Mouse (Mus musculus) yolk sac, embryonic 10.5 days (tissue): Measurements from ENCODE around the gene Bbof1.

ENCODE experiments used
- DNase-seq: peaks from one replicate; pipeline ENCODE4 v3.0.0-alpha.2; 2017; ENCODE audit warnings: low spot score

Bbof1 gene

DNA sequence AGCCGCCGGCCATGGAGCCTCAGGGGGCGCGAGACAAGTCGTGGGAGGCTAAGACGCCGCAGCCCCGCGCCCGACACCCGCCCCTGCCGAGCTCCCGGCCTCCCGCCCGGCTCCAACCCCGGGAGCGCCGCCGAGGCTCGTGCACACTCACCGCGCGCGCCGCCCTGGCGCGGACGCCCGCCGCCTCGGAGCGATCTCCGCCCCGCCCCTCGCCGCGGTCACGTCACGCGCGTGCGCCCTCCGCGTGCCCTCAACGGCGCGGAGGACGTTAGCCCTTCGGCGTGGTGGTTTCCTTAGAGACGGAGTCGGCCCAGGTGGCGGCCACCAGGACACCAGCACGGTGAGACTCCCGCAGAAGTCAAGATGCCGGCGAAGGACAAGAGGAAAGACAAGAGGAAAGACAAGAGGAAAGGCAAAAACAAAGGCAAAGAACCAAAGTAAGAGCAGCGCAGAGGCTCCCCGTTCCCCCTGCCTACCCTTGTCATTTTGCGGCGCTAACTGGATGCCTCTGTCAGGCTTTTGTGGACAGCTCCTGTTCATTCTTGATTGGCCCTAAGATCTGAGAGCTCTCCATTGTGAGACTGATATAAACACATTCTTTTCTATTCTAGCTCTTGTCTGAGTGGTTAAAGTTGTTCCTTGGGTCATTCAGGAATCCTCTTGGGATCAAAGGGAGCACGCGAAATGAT is at the start of gene Bbof1, which contains the start of gene Entpd5:
Gene Bbof1 (plus strand): TSS at position 253 of the 689 bp plus-strand sequence.
Gene Entpd5 (minus strand): TSS at position 211 of the 689 bp plus-strand sequence.
- DNase-seq = peak; percentile 79

DNA sequence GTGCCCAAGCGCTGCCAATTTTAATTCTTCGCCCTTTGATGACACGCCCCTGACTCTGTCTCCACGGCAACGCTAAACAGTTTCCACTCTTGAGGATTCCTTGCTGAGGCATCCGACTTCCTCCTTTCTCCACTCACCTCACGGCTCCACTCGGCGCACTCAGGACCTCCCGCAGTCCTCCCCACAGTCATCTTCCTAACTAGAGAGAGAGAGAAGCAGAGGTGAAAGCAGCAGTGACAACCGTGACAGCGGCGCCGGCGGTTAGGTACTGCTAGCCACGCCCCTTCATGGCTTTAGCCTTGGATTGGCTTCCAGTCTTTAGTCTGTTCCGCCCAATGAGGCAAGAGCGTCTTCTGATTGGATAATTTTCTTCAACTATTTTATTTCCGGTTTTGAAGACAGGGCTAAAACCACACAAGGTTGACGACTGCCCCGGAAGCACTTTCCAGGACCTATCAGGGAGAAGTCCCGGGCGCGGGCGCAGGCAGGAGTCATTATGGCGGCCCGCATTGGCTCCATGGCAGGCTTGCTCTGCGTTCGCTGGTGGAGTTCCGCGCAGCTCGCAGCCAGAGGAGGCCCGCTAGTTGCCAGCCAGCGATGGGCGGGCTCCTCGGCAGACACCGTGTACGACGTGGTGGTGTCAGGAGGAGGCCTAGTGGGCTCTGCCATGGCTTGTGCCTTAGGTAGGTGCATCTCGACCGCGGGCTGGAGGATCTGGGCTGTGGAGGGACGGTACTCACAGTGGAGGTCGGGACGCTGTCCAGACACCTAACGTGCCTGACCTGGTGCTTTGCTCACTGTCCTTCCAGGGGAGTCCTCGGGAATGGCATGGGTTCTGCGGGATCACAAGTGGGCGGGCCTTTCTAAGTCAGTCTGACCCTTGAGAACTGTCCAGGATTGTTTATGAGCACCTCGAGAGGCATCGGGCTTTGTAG is 47.0 kb upstream of the Bbof1 start, which contains the start of the genes Coq6 and Fam161b:
Gene Coq6 (plus strand): TSS at position 103 of the 935 bp plus-strand sequence.
Gene Fam161b (minus strand): TSS at position 279 of the 935 bp plus-strand sequence.
- peak; percentile 93 for DNase-seq

DNA sequence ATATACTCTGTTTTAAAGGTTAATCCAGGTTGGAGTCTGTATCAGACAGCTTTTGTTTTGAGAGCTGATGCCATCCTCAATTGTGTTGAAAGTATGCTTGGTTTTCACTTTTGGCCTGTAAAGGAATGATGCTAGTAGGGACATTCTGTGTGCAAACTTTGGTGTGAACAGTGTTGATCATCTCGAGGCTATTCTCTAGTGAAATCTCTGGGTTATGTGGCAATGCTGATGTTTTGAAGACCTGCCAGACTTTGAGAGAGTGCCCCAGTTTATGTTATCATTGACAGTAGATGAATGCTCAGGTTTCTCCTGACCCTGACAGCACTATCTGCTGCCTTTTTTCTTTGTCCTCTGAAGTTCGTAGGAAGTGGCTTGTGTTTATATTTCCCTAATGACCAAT is 46.0 kb upstream of the Bbof1 start:
- DNase-seq = no peak

GRCm38 (mm10) chr12:84364291-84364690 is 44.6 kb upstream of the Bbof1 start:
- DNase-seq = peak; percentile 13

DNA sequence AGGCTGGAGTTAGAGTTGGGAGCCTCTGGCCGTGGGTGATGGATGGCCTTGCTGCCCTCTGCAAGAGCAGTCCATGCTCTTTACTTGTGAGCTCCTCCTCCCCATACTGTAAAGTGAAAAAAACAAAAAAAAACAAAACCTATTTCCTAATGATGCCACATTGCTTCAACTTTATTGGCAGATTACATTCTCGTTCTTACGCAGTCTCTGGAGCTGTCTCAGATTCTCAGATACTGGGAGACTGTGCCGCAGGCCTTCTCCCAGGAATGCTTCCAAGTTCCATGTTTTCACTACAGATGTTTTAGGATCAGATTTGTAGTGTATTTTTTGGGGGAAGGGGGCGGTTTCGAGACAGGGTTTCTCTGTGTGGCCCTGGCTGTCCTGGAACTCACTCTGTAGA is 43.7 kb upstream of the Bbof1 start:
- DNase-seq = no peak

GRCm38 (mm10) chr12:84366971-84367370 is 41.9 kb upstream of the Bbof1 start:
- DNase-seq = no peak

DNA sequence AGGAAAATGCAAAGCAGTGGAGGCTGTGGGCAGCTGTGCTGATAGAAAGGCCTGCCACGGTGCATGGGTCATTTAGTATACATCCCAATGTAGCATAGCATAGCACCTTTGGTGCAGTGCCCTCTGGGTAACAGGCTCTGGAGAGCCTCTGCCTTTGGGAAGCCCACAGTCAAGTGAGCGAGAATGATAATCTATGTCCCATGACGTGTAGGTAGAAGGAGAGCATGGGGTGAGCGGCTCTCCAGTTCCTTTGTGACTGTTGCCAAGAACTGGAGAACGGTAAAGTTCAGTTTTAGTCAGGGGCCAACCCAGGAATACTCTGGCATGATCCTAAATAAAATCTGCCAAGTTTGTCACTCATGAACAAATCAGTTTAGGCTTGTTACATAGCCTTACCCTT is 37.2 kb upstream of the Bbof1 start:
- DNase-seq = no peak

GRCm38 (mm10) chr12:84373831-84374481 is 34.9 kb upstream of the Bbof1 start:
- DNase-seq = no peak

GRCm38 (mm10) chr12:84382369-84382768 is 26.5 kb upstream of the Bbof1 start:
- no peak for DNase-seq

DNA sequence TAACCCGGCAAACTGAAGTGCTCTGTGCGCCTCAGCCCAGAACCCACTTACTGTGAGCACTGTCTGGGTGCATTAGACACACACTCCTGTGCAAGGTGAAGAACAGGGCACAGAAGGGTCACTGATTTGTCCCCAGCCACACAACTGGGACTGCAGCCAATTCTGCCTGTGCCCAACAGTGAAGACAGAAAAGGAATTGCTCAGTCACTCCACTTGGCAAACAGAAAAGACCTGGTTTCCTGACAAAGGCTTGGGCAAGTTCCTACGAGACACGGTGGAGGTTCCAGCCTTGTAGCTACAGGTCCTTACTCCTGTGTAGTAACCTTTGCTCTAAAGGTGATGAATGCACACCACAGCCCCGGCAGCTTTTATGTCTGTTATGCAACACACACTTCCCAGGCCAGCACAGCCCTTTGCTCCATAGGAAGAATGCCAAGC is 24.2 kb upstream of the Bbof1 start:
- peak; percentile 69 for DNase-seq

DNA sequence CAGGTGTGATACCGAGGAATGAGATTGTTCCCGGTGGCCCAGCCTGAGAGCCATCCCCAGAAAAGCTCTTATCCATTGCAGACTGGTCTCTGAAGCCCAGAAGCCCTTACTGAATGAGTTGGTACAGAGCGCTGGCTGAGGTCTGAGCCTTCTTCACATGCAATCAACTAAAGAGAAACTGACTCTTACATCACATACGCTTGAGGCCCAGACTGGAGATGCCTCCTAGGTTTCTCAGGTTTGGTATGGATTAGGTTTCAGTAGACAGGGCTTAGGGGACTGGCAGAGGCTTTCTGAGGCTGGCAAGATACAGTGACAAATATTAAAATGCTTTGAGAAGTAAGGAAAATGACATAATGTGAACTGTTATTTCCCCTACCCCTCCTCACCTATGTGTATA is 23.5 kb upstream of the Bbof1 start:
- no peak for DNase-seq

GRCm38 (mm10) chr12:84388097-84388496 is 20.8 kb upstream of the Bbof1 start:
- DNase-seq = no peak

- DNase-seq = peak; percentile 65
These were observed 20.0 kb upstream of the Bbof1 start for GRCm38 (mm10) chr12:84388774-84389400.

DNA sequence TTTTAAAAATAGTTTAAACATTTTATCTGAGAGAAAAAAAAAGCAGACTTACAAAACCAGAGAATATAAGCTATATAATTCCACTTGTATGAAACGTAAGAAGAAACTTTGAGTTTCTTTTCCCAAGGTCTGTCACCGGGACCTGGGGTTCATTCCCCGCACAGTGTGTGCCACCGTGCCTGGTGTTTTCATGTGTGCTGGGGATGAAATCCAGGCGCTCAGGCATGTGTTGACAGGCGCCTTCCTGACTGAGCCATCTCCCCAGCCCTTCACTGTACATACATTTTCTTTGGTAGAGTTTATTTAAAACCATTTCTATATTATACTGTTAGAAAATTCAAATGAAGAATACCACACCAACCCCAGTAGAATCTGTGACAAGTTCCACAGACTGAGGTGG is 18.5 kb upstream of the Bbof1 start:
- no peak for DNase-seq

- no peak for DNase-seq
These were observed 16.2 kb upstream of the Bbof1 start for GRCm38 (mm10) chr12:84392681-84393080.

DNA sequence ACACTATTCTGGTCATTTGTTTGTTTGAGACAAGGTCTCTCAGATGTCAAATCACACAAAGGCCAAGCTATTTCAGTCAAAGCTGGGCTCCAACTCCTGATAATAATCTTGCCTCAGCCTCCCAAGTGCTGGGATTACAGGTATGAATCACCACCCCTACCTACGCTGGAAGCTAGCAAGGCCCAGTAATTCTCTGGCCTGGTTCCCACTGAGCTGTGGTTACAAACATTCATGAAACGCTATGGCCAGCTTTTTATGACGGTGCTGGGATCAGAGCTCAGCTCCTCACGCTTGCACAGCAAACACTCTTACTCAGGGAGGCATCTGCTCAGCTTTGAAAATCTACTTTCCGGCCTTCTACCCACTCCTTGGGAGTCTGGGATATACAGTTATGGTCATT is 15.0 kb upstream of the Bbof1 start:
- no peak for DNase-seq

- DNase-seq = no peak
These were observed 11.8 kb upstream of the Bbof1 start for GRCm38 (mm10) chr12:84396947-84397679.

- DNase-seq = no peak
These were observed 11.2 kb upstream of the Bbof1 start for GRCm38 (mm10) chr12:84397685-84398084.

DNA sequence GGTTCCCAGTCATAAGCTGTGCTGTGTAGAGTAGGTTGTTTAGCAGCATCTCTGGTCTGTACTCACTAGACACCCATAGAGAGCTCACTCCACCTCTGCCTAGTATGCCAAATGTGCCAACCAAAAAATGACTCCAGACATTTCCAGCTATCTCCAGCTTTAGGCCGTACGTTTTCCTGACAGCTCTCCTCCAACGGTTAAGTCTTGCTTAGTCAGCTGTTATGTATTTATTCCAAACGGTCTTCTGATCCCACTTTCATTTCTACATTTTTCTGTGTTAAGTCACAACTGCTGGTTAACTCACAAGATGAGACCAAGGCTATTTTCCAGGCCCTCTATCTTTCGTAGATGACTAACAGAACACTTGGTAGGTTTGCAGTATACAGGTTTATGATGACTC is 10.2 kb upstream of the Bbof1 start:
- DNase-seq = no peak

- no peak for DNase-seq
These were observed 9.7 kb upstream of the Bbof1 start for GRCm38 (mm10) chr12:84399135-84399534.

GRCm38 (mm10) chr12:84399663-84400062 is 9.2 kb upstream of the Bbof1 start:
- no peak for DNase-seq
